Mouse (Mus musculus): ENCODE data around the gene Cdkn2aipnl. TPM values are rescaled to one million over a fixed set of nuclear protein-coding genes. Genes with fewer than 3 reads are reported as not detected.

The Cdkn2aipnl gene
- polyA plus RNA-seq, 1 experiment = 27.8 TPM

GRCm38 (mm10) chr11:51931138-51931537 is 36.3 kb upstream of the Cdkn2aipnl start:
- Histone ChIP-seq H3K4me1 (ENCODE audit: control insufficient read depth, insufficient read depth, low read length) (peaks cover 11% of the 10 kb centered on the region), H3K27ac (ENCODE audit: control insufficient read depth, insufficient read depth, low read depth, low read length, poor library complexity) (peak overlapping the region; percentile 83), H3K4me3 (replicated peaks; ENCODE audit: control insufficient read depth, low read depth, low read length) (no peak overlapping the region)
- TF ChIP-seq POLR2A (IDR thresholded peaks at IDR 0.05; ENCODE audit: borderline replicate concordance, control insufficient read depth, low read depth, low read length) (no peak), CTCF (IDR thresholded peaks at IDR 0.05; ENCODE audit: control insufficient read depth, insufficient read depth, low read length) (no peak)
- 63% methylated on average over 1 of the region's 1 CpGs for WGBS

GRCm38 (mm10) chr11:51931790-51932189 is 35.7 kb upstream of the Cdkn2aipnl start:
- Histone ChIP-seq H3K4me3 (replicated peaks; ENCODE audit: control insufficient read depth, low read depth, low read length) (peak overlapping the region; percentile 31), H3K27ac (ENCODE audit: control insufficient read depth, insufficient read depth, low read depth, low read length, poor library complexity) (peak overlapping the region; percentile 83; the same call in 1 of the 2 replicates), H3K4me1 (ENCODE audit: control insufficient read depth, insufficient read depth, low read length) (peaks cover 13% of the 10 kb centered on the region)
- TF ChIP-seq POLR2A (IDR thresholded peaks at IDR 0.05; ENCODE audit: borderline replicate concordance, control insufficient read depth, low read depth, low read length) (no peak), CTCF (IDR thresholded peaks at IDR 0.05; ENCODE audit: control insufficient read depth, insufficient read depth, low read length) (no peak)
- 4% methylated on average over 9 of the region's 9 CpGs for WGBS

GRCm38 (mm10) chr11:51934230-51934629 is 33.2 kb upstream of the Cdkn2aipnl start:
- peaks cover 19% of the 10 kb centered on the region for H3K4me1 ChIP-seq (ENCODE audit: control insufficient read depth, insufficient read depth, low read length)
- no peak overlapping the region for H3K27ac ChIP-seq (ENCODE audit: control insufficient read depth, insufficient read depth, low read depth, low read length, poor library complexity)
- TF ChIP-seq CTCF (IDR thresholded peaks at IDR 0.05; ENCODE audit: control insufficient read depth, insufficient read depth, low read length) (no peak), POLR2A (IDR thresholded peaks at IDR 0.05; ENCODE audit: borderline replicate concordance, control insufficient read depth, low read depth, low read length) (no peak)
- no peak overlapping the region for H3K4me3 ChIP-seq (replicated peaks; ENCODE audit: control insufficient read depth, low read depth, low read length)
- WGBS = 82% methylated on average over 3 of the region's 3 CpGs

GRCm38 (mm10) chr11:51935636-51936434 is 31.6 kb upstream of the Cdkn2aipnl start:
- no peak overlapping the region for H3K27ac ChIP-seq (ENCODE audit: control insufficient read depth, insufficient read depth, low read depth, low read length, poor library complexity)
- 25% methylated on average over 5 of the region's 5 CpGs for WGBS
- H3K4me1 ChIP-seq (ENCODE audit: control insufficient read depth, insufficient read depth, low read length) = peaks cover 19% of the 10 kb centered on the region
- H3K4me3 ChIP-seq (replicated peaks; ENCODE audit: control insufficient read depth, low read depth, low read length) = no peak overlapping the region
- no peak for TF ChIP-seq POLR2A (IDR thresholded peaks at IDR 0.05; ENCODE audit: borderline replicate concordance, control insufficient read depth, low read depth, low read length)
- 0 out of 2 replicates have a peak, but pooled peaks have one; percentile 14 for TF ChIP-seq CTCF (IDR thresholded peaks at IDR 0.05; ENCODE audit: control insufficient read depth, insufficient read depth, low read length)

GRCm38 (mm10) chr11:51937361-51937781 is 30.1 kb upstream of the Cdkn2aipnl start:
- 60% methylated on average over 6 of the region's 6 CpGs for WGBS
- no peak for TF ChIP-seq POLR2A (IDR thresholded peaks at IDR 0.05; ENCODE audit: borderline replicate concordance, control insufficient read depth, low read depth, low read length)
- no peak for TF ChIP-seq CTCF (IDR thresholded peaks at IDR 0.05; ENCODE audit: control insufficient read depth, insufficient read depth, low read length)
- no peak overlapping the region for H3K4me3 ChIP-seq (replicated peaks; ENCODE audit: control insufficient read depth, low read depth, low read length)
- peaks cover 17% of the 10 kb centered on the region for H3K4me1 ChIP-seq (ENCODE audit: control insufficient read depth, insufficient read depth, low read length)
- H3K27ac ChIP-seq (ENCODE audit: control insufficient read depth, insufficient read depth, low read depth, low read length, poor library complexity) = peak overlapping the region; percentile 26; the same call in 1 of the 2 replicates

GRCm38 (mm10) chr11:51938817-51939589 is 28.5 kb upstream of the Cdkn2aipnl start:
- WGBS = 49% methylated on average over 12 of the region's 12 CpGs
- TF ChIP-seq CTCF (IDR thresholded peaks at IDR 0.05; ENCODE audit: control insufficient read depth, insufficient read depth, low read length) (no peak), POLR2A (IDR thresholded peaks at IDR 0.05; ENCODE audit: borderline replicate concordance, control insufficient read depth, low read depth, low read length) (no peak)
- H3K27ac ChIP-seq (ENCODE audit: control insufficient read depth, insufficient read depth, low read depth, low read length, poor library complexity) = peak overlapping the region; percentile 75
- peaks cover 18% of the 10 kb centered on the region for H3K4me1 ChIP-seq (ENCODE audit: control insufficient read depth, insufficient read depth, low read length)
- H3K4me3 ChIP-seq (replicated peaks; ENCODE audit: control insufficient read depth, low read depth, low read length) = no peak overlapping the region

- Histone ChIP-seq H3K4me3 (replicated peaks; ENCODE audit: control insufficient read depth, low read depth, low read length) (no peak overlapping the region), H3K4me1 (ENCODE audit: control insufficient read depth, insufficient read depth, low read length) (peaks cover 18% of the 10 kb centered on the region), H3K27ac (ENCODE audit: control insufficient read depth, insufficient read depth, low read depth, low read length, poor library complexity) (peak overlapping the region; percentile 75; the same call in 1 of the 2 replicates)
- TF ChIP-seq CTCF (IDR thresholded peaks at IDR 0.05; ENCODE audit: control insufficient read depth, insufficient read depth, low read length) = no peak
- no peak for TF ChIP-seq POLR2A (IDR thresholded peaks at IDR 0.05; ENCODE audit: borderline replicate concordance, control insufficient read depth, low read depth, low read length)
- WGBS = 80% methylated on average over 8 of the region's 8 CpGs
Measured at GRCm38 (mm10) chr11:51939590-51939955, 27.9 kb upstream of the Cdkn2aipnl start.

- H3K4me3 ChIP-seq (replicated peaks; ENCODE audit: control insufficient read depth, low read depth, low read length) = no peak overlapping the region
- TF ChIP-seq CTCF (IDR thresholded peaks at IDR 0.05; ENCODE audit: control insufficient read depth, insufficient read depth, low read length) = no peak
- TF ChIP-seq POLR2A (IDR thresholded peaks at IDR 0.05; ENCODE audit: borderline replicate concordance, control insufficient read depth, low read depth, low read length) = no peak
- 73% methylated on average over 13 of the region's 13 CpGs for WGBS
- H3K27ac ChIP-seq (ENCODE audit: control insufficient read depth, insufficient read depth, low read depth, low read length, poor library complexity) = no peak overlapping the region
- peaks cover 15% of the 10 kb centered on the region for H3K4me1 ChIP-seq (ENCODE audit: control insufficient read depth, insufficient read depth, low read length)
Measured at GRCm38 (mm10) chr11:51940511-51940955, 26.9 kb upstream of the Cdkn2aipnl start.

Measured in bone marrow, adult 2 months (tissue).